Mouse (Mus musculus) left cerebral cortex, postnatal 10 days (tissue): Measurements from ENCODE around the gene Cog8. TPM values are rescaled to one million over a fixed set of nuclear protein-coding genes. Genes with fewer than 3 reads are reported as not detected.

ENCODE experiments used
- microRNA-seq: library from miRNA; unstranded; fragments of <30 nt; microRNA quantifications from one replicate; pipeline ENCODE4 v1.2.0, GENCODE M21; 2022
- total RNA-seq, 2 experiments: library from RNA; stranded (reverse); gene quantifications; 2 replicates each; pipeline ENCODE4 v1.2.3; 2021

The Cog8 gene
- total RNA-seq, 2 experiments from 2014 or later: 26.2 to 28.0 TPM

Small RNA genes lying within 50 kb of the gene (microRNA-seq; reads per million reads assigned to microRNA genes)
- 2.3 reads per million for gene Mir7075

Other genes with a start within 250 kb of the Cog8 start
- 1 to 10 TPM; 5.6 to 6.1 TPM for gene Has3, start 186.4 kb downstream of the Cog8 start, total RNA-seq
- gene Utp4, start 163.1 kb downstream of the Cog8 start, total RNA-seq: 10 to 100 TPM; 25.6 to 27.4 TPM
- 1 to 10 TPM; 6.7 to 7.1 TPM for gene Sntb2, start 120.9 kb downstream of the Cog8 start, total RNA-seq
- gene Vps4a, start 25.5 kb downstream of the Cog8 start, total RNA-seq: 100 to 1,000 TPM; 130 to 143 TPM
- 10 to 100 TPM; 25.5 to 25.8 TPM for gene Pdf, start 8.1 kb downstream of the Cog8 start, total RNA-seq
- gene Nip7, start 188 bp upstream of the Cog8 start, total RNA-seq: 10 to 100 TPM; 61.0 to 62.3 TPM
- gene Tmed6, start 9.0 kb upstream of the Cog8 start, total RNA-seq: not detected
- gene Terf2, start 39.9 kb upstream of the Cog8 start, total RNA-seq: 10 to 100 TPM; 38.2 to 39.6 TPM
- gene Cyb5b, start 94.0 kb upstream of the Cog8 start, total RNA-seq: 10 to 100 TPM; 92.2 to 95.1 TPM
- gene Nfat5, start 236.8 kb upstream of the Cog8 start, total RNA-seq: 10 to 100 TPM; 32.7 to 33.6 TPM